In the genomic region with DNA sequence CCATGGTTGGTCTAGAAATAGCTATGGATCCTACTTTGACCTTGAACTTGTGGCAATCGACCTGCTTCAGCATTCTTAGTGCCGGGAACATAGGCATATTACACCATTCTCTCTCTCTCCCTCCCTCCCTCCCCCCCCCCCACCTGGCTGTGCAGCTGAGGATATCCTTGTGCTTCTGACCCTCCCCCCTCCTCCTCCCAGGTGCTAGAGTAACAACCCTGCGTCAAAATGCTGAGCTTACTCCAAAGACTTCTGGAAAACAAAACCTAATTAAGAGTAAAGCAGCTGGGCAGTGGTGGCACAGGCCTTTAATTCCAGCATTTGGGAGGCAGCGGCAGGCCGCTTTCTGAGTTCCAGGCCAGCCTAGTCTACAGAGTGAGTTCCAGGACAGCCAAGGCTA, we compare ENCODE assay signal across 1 mouse cellular context.
TF ChIP-seq lines count a peak whose summit lies in the region.

No protein-coding gene starts in this region.

TF ChIP-seq in MEL, 35 proteins besides CTCF, POLR2A, EP300 and RAD21:
- TF ChIP-seq MYC (IDR thresholded peaks at IDR 0.05; ENCODE audit: low read depth, low read length), result no peak
- TF ChIP-seq CHD1 (IDR thresholded peaks at IDR 0.05; ENCODE audit: low read depth, low read length), result no peak
- no peak for TF ChIP-seq GABPA (IDR thresholded peaks at IDR 0.05; ENCODE audit: low read depth, low read length)
- no peak for TF ChIP-seq ZC3H11A (IDR thresholded peaks at IDR 0.05; ENCODE audit: low read depth, low read length)
TF ChIP-seq in MEL: peak in this region for 0.
